Mouse (Mus musculus) NIH3T3 (cell line): ENCODE measurements around the gene Il1rl1.

Source experiments
- DNase-seq: peaks from one replicate; pipeline ENCODE4 v3.0.0-alpha.2; 2012; ENCODE audit warnings: low read depth

The Il1rl1 gene

GRCm38 (mm10) chr1:40437340-40437739, 8.0 kb downstream of the Il1rl1 start:
- DNase-seq = no peak

- peak; percentile 86 for DNase-seq
Observed at GRCm38 (mm10) chr1:40439504-40439903, 10.1 kb downstream of the Il1rl1 start.

GRCm38 (mm10) chr1:40444800-40445199, 15.4 kb downstream of the Il1rl1 start:
- peak; percentile 91 for DNase-seq

- DNase-seq = no peak
Observed at GRCm38 (mm10) chr1:40465477-40466430, 36.4 kb downstream of the Il1rl1 start, which contains the start of gene Il18r1. Gene Il18r1, plus strand, starts transcription at chr1:40465552.

GRCm38 (mm10) chr1:40467306-40467705, 37.9 kb downstream of the Il1rl1 start:
- no peak for DNase-seq

- no peak for DNase-seq
Observed at GRCm38 (mm10) chr1:40468805-40469204, 39.4 kb downstream of the Il1rl1 start.

- DNase-seq = no peak
Observed at GRCm38 (mm10) chr1:40469900-40470299, 40.5 kb downstream of the Il1rl1 start.

GRCm38 (mm10) chr1:40472401-40472800, 43.0 kb downstream of the Il1rl1 start:
- DNase-seq = peak; percentile 91

GRCm38 (mm10) chr1:40473640-40474039, 44.3 kb downstream of the Il1rl1 start:
- DNase-seq = no peak

GRCm38 (mm10) chr1:40474336-40474735, 45.0 kb downstream of the Il1rl1 start:
- DNase-seq = no peak

- no peak for DNase-seq
Observed at GRCm38 (mm10) chr1:40475697-40476096, 46.3 kb downstream of the Il1rl1 start.

GRCm38 (mm10) chr1:40476756-40477155, 47.4 kb downstream of the Il1rl1 start:
- no peak for DNase-seq

GRCm38 (mm10) chr1:40479505-40479923, 50.1 kb downstream of the Il1rl1 start:
- DNase-seq = no peak

GRCm38 (mm10) chr1:40494594-40494993, 65.2 kb downstream of the Il1rl1 start:
- DNase-seq = no peak

GRCm38 (mm10) chr1:40499708-40500107, 70.3 kb downstream of the Il1rl1 start:
- peak; percentile 19 for DNase-seq

GRCm38 (mm10) chr1:40501126-40501525, 71.8 kb downstream of the Il1rl1 start:
- no peak for DNase-seq

GRCm38 (mm10) chr1:40501546-40502398, 72.4 kb downstream of the Il1rl1 start:
- no peak for DNase-seq

GRCm38 (mm10) chr1:40504548-40504947, 75.2 kb downstream of the Il1rl1 start:
- no peak for DNase-seq
